Mouse (Mus musculus): ENCODE results near the gene D17H6S53E.

Gene D17H6S53E

DNA sequence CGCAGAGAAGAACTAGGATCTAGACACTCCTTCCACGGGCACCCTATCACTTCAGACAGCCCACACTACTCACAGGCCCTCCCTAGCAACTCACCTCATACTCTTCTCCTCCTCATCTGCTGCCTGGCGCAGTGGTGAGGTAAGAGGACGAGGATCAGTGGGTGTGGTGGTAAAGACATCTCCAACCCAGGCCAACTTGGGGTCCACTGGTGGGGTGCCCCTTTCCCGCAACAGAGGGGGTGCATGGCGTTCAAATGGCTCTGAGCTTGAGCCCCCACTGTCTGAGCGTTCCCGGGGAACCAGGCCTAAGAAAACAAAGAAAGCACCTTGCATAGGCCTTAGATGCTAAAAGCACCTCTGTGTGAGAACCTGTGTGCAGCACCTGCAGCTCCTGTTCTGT lies 31.1 kb downstream of the D17H6S53E start:
- Histone ChIP-seq H3K27me3 (ENCODE audit: control insufficient read depth, insufficient read depth, low read length, poor library complexity, severe bottlenecking) (no peaks in the 10 kb centered on the region), H3K36me3 (ENCODE audit: control insufficient read depth, insufficient read depth, low read length, poor library complexity, severe bottlenecking) (peaks cover 51% of the 10 kb centered on the region)
- DNase-seq (ENCODE audit: low read depth, low spot score), result no peak

DNA sequence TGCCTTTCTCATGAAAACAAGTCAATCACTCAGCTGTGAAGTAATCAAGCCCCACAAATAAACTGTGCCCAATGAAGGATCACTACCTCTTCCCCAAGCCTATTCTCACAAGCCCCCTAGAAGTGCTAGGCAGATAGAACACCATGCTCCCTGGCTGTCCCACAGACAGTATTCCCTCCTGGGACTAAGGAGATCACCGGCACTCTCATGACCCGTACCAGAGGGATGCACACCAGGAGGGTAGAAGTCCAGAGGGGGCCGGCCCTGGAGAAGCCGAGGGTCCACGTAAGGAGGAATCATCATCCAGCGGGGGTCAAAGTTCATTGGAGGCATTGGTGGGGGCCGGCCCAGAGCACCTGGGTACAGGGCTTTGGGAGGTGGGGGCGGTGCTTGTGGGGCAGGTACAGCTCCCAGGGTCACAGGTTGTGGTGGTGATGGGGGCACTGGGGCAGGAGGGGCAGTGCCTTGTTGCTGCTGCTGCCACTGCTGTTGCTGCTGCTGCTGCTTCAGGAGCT lies 31.5 kb downstream of the D17H6S53E start:
- DNase-seq (ENCODE audit: low read depth, low spot score), result no peak
- Histone ChIP-seq H3K36me3 (ENCODE audit: control insufficient read depth, insufficient read depth, low read length, poor library complexity, severe bottlenecking) (peaks cover 51% of the 10 kb centered on the region), H3K27me3 (ENCODE audit: control insufficient read depth, insufficient read depth, low read length, poor library complexity, severe bottlenecking) (no peaks in the 10 kb centered on the region)

DNA sequence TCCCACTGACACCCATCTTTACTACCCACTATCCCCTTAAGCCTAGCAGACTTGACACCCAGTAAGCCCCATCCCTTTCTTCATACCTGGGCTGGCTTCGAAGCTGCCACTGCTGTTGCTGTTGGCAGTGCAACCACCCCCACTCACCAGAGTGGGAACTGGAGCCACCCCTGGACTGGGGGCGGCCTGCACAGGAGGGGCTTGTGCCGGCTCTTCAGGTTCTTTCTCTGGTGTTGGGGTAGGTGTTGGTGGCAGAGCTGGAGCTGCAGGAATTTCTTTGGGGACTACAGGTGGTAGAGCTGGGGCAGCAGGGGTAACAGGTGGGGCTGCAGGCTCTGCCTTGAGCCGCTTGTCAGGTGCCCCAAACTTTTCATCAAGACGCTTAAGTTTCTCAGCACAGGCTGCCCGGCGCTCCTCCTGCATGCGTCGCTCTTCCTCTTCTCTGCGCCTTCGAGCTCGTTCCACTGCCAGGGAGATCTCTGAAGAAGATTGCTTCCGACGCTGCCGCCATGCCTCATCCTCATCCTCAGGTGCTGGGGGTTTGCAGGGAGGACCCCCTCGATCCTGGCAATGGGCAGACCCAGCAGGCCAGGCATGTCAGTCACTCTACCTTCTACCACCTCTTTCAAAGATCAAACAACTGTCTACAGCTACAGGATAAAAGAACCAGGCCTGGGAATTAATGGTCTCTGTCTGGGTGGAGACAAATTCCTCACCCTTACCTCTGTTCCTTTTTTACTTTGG lies 32.8 kb downstream of the D17H6S53E start:
- no peak for DNase-seq (ENCODE audit: low read depth, low spot score)
- Histone ChIP-seq H3K36me3 (ENCODE audit: control insufficient read depth, insufficient read depth, low read length, poor library complexity, severe bottlenecking) (peaks cover 46% of the 10 kb centered on the region), H3K27me3 (ENCODE audit: control insufficient read depth, insufficient read depth, low read length, poor library complexity, severe bottlenecking) (no peaks in the 10 kb centered on the region)

DNA sequence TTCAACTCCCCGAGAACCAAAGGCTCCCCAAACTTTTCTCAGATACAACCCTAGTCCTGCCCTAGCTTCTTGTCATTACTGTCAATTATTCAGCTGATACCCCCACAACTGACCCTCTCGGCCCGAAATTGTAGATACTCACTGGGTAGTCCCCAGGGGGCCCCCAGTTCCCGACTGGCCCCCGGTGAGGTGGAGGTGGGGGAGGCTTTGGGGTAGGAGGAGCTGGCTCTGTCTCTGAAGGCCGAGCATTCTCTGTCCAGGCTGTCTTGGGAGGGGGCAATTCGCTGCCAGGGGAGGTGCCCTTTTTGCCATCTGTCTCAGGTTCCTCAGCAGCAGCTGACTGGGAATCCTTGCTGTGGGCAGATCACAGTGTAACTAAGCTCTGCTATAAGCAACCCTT lies 33.5 kb downstream of the D17H6S53E start:
- no peak for DNase-seq (ENCODE audit: low read depth, low spot score)
- H3K27me3 ChIP-seq (ENCODE audit: control insufficient read depth, insufficient read depth, low read length, poor library complexity, severe bottlenecking), result no peaks in the 10 kb centered on the region
- peaks cover 41% of the 10 kb centered on the region for H3K36me3 ChIP-seq (ENCODE audit: control insufficient read depth, insufficient read depth, low read length, poor library complexity, severe bottlenecking)

DNA sequence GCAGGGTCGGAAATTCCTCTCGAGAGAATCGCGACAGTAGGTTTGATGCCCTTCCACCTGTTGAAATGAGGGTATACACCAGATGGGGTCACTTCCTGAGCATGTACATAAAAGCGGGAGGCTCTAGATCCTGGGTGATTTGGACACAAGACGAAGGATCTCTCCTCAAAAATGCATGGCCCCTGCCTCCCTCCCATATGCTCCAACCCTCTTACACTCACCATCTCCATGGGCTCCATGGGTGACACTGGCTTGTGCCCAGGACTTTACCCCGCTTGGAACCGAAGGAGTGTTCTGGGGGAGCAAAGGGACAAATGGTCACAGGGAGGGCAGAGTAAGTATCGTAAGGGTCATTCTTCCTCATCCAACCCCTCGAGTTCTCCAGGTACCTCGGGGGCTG lies 35.2 kb downstream of the D17H6S53E start:
- DNase-seq (ENCODE audit: low read depth, low spot score), result no peak
- Histone ChIP-seq H3K36me3 (ENCODE audit: control insufficient read depth, insufficient read depth, low read length, poor library complexity, severe bottlenecking) (peaks cover 36% of the 10 kb centered on the region), H3K27me3 (ENCODE audit: control insufficient read depth, insufficient read depth, low read length, poor library complexity, severe bottlenecking) (no peaks in the 10 kb centered on the region)

DNA sequence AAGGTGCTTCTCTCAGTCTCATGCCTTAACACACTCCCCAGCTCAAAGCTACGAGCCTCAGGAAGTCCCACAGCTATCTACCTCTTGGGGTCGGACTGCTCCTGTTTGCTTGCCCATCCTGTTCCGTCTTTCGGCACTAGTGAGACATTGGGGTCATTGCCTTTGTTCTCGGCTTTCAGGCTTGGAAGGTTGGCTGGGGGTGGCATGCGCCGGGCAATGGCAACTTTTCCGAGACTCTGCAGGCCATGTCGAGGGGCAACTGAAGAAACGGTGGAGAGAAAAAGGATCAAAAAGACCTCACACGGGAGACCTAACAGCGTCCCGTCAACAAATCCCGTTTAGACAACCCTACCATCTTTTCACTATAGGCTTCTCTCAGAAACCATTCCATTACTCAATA lies 35.9 kb downstream of the D17H6S53E start:
- H3K36me3 ChIP-seq (ENCODE audit: control insufficient read depth, insufficient read depth, low read length, poor library complexity, severe bottlenecking), result peaks cover 31% of the 10 kb centered on the region
- H3K27me3 ChIP-seq (ENCODE audit: control insufficient read depth, insufficient read depth, low read length, poor library complexity, severe bottlenecking), result no peaks in the 10 kb centered on the region
- DNase-seq (ENCODE audit: low read depth, low spot score), result no peak

DNA sequence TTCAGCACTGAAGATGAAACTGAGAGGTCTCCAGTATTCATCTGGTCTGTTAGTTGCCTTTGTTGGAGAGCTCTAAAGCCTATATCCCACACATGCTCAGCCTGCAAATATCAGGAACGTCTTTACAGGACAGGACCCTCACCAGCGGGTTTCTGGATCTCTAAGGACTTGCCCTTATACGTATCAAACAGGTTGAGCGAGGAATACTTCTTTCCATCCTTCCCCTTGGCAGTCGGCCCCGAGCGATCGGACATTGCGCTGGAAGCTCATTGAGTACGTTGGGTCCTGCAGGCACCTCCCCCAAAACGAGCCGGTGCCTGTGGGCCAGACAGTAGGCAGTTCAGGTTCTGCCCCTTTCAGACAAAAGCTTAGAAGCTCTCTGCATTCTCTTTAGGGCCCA lies 36.6 kb downstream of the D17H6S53E start:
- Histone ChIP-seq H3K27me3 (ENCODE audit: control insufficient read depth, insufficient read depth, low read length, poor library complexity, severe bottlenecking) (no peaks in the 10 kb centered on the region), H3K36me3 (ENCODE audit: control insufficient read depth, insufficient read depth, low read length, poor library complexity, severe bottlenecking) (peaks cover 26% of the 10 kb centered on the region)
- DNase-seq (ENCODE audit: low read depth, low spot score), result no peak

DNA sequence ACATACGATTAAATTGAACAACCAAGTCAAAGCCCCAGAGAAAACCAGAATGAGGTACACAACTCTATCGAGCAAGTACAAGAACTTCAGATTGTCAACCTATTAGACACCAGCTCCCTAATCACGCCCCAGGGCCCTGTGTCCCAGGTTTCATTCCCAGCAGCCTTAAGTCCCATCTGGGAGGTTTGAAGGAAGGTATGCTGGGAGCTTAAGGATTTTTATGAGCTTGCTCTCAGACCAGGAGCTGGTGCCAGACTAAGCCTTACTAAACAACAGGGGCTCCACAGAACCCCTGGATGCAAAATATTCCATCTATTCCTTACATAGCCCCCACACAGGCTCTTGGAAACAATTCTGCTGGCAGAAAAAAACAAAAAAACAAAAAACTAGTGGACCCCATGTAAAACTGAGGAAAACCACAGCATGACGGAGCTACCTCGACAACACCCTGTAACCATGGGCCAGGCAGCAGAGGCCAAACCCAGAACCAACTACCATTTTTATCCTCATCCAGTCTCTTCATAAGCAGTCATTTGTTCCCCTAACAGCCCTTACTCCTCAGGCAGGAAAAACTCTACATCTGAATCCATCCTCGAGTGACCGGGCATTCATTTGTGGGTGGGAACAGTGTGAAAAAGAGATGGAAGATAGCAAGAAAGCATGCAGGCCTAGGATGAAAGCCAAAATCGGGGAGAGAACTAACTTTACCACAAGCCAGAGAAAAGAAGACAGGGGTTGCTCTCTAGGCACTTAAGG lies 37.3 kb downstream of the D17H6S53E start:
- Histone ChIP-seq H3K36me3 (ENCODE audit: control insufficient read depth, insufficient read depth, low read length, poor library complexity, severe bottlenecking) (peaks cover 21% of the 10 kb centered on the region), H3K27me3 (ENCODE audit: control insufficient read depth, insufficient read depth, low read length, poor library complexity, severe bottlenecking) (no peaks in the 10 kb centered on the region)
- DNase-seq (ENCODE audit: low read depth, low spot score), result no peak

DNA sequence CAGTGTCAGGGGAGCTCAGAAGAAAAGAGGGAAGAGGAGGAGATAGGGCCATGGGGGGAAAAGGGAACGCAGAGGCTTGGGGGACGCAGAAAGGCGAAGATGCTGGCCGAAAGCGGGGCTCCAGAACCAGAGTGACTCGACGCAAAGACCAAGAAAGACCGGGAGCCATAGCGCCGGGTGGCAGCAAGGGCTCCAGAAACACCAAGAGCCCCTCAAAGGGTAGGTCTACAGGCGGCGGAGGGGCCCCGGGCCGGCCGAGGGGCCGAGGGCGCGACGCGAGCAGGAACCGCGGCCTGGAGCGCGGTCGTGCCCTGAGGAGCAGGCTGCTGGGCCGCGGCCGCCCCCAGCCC lies 38.0 kb downstream of the D17H6S53E start:
- DNase-seq (ENCODE audit: low read depth, low spot score), result no peak
- no peaks in the 10 kb centered on the region for H3K27me3 ChIP-seq (ENCODE audit: control insufficient read depth, insufficient read depth, low read length, poor library complexity, severe bottlenecking)
- H3K36me3 ChIP-seq (ENCODE audit: control insufficient read depth, insufficient read depth, low read length, poor library complexity, severe bottlenecking), result peaks cover 15% of the 10 kb centered on the region

DNA sequence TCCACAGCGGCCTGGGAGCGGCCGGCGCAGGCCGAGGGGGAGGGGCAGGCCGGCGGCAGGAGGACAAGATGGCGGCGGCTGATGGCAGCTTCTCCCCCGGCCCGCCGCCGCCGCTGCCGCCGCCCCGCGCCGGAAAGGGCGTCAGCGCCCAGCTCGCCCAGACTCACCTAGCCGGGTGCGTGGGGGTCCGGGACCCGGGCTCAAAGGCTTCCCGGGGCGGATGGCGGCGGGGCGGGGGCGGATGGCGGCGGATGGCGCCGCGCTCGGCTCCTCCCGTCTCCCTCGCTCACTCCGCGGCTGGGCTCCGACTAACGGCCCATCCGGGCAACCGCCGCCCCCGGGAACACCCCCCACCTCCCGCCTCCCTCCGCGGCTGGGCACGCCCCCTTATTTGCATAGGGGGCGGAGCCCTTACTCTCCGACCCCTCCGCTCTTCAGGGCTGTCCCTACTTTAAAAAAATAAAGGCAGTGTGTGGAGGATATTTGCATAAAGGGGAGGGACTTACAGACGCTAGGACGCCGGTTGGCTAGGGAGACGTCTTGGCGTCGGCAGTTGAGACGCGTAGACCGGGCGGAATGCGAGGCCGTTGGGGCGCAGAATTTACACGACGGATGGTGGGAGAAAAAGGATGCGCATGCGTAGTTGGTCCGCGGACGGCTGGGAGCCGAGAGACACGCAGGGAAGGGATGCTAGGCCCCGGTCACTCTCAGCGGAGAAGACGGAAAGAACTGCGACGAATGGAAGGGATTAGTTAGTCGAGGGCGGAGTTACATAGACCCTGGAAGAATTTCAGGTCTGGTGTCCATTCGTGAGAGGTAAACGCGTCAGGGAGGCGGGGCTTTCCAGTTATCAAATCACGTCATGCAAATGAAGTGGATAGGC lies 38.6 kb downstream of the D17H6S53E start, which contains the start of gene Prrc2a:
Gene Prrc2a (minus strand): TSS at position 330 of the 883 bp plus-strand sequence.
- H3K27me3 ChIP-seq (ENCODE audit: control insufficient read depth, insufficient read depth, low read length, poor library complexity, severe bottlenecking), result no peaks in the 10 kb centered on the region
- peaks cover 12% of the 10 kb centered on the region for H3K36me3 ChIP-seq (ENCODE audit: control insufficient read depth, insufficient read depth, low read length, poor library complexity, severe bottlenecking)
- DNase-seq (ENCODE audit: low read depth, low spot score), result peak; percentile 98

DNA sequence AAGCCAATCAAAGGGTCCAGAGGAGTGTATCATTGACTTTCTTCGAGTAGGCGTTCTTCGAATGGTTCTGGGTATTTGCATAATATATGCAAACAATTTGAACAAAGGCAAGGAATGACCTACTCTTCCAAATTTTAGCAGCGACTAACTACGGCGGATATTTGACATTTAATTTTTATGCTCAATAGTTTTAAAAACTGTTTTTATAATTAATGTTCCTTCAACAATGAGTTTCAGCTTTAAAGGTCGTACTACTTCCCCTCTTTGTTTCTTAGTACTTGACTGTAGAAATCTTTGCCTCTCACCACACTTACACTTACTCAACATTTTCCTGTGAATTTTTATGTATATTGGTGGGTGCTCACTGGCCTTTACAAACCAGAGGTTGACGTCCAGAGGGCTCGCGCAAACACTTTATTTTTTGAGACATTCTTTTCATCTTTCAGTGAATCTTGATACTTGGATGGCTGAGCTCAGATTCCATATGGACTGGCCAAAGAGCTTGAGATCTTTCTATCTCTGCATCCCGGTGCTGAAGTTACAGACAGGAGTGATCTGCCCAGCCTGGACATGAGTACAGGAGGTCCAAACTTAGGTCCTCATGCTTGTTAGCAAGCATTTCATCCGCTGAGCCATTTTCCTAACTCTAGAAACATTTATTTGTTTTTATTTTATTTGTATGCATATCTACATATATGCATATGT lies 39.4 kb downstream of the D17H6S53E start:
- no peak for DNase-seq (ENCODE audit: low read depth, low spot score)
- peaks cover 5% of the 10 kb centered on the region for H3K36me3 ChIP-seq (ENCODE audit: control insufficient read depth, insufficient read depth, low read length, poor library complexity, severe bottlenecking)
- H3K27me3 ChIP-seq (ENCODE audit: control insufficient read depth, insufficient read depth, low read length, poor library complexity, severe bottlenecking), result no peaks in the 10 kb centered on the region

DNA sequence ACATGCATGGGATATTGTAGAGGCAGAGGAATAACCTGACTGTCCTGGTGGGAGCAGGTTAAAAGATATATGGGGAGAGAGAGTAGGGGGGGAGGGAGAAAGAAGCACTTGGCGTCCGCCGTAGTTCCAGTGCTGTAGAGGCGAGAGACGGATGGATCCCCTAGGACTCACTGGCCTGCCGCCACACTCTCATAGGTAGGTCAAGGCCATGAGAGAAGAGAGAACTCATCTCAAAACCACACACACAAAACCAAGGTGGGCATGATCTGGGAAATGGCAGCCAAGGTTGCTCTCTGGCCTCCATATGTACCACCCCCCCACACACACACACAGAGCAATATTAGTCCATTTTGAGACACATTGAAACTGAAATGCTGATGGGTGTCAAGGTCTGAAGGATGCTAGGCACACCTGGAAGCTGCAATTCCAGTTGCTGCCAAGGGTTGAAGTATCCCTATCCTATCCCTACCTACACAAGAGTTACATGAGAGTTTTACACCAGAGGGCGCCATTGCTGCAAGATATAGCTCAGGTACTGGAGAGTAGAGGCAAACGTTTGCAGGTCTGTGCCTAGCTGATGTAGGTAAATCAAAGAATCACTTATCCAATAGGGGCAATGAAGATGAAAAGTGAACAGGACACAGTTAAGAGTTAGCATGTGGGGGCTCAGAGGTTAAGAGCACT lies 40.3 kb downstream of the D17H6S53E start:
- DNase-seq (ENCODE audit: low read depth, low spot score), result peak; percentile 93

DNA sequence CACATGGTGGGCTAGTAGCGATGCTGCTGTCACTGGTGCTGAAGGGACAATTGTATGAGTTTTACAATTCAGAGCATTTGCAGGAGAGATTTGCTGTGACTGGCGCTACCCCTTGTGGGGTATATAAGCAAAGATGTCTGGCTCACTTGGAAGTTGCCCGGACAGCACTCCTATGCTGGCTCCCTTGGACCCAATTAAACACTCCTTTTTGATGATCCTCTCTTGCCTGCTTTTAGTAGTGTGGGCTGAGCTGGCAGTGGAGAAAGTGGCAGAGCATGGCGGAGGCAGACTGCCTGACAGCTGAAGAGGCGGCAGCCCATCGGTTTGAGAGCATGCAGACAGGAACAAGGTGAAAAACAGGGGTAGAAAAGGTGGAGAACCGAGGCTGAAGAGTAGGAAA lies 41.6 kb downstream of the D17H6S53E start:
- no peak for DNase-seq (ENCODE audit: low read depth, low spot score)
- Histone ChIP-seq H3K27me3 (ENCODE audit: control insufficient read depth, insufficient read depth, low read length, poor library complexity, severe bottlenecking) (no peaks in the 10 kb centered on the region), H3K36me3 (ENCODE audit: control insufficient read depth, insufficient read depth, low read length, poor library complexity, severe bottlenecking) (no peaks in the 10 kb centered on the region)

More for the DNA sequence above, 40.3 kb downstream of the D17H6S53E start:
- no peaks in the 10 kb centered on the region; the same call in 1 of the 2 replicates for H3K36me3 ChIP-seq (ENCODE audit: control insufficient read depth, insufficient read depth, low read length, poor library complexity, severe bottlenecking)
- no peaks in the 10 kb centered on the region for H3K27me3 ChIP-seq (ENCODE audit: control insufficient read depth, insufficient read depth, low read length, poor library complexity, severe bottlenecking)
